Mouse (Mus musculus) forebrain, embryonic 12.5 days (tissue): ENCODE data around the gene Krt35. TPM values are rescaled to one million over a fixed set of nuclear protein-coding genes. Genes with fewer than 3 reads are reported as not detected.

Experiments
- ATAC-seq: fragments of 200-750 bp; cut with Nextera tagmentation; 2 replicates; pipeline ENCODE4 v1.8.0; 2017; ENCODE audit warnings: moderate TSS enrichment; ENCODE audit not compliant: low FRiP score
- H3K27ac ChIP-seq: fragments of 300-500 bp; sonication (generic); 2 replicates; pipeline ENCODE4 v1.5.1; 2016; ENCODE audit warnings: mild to moderate bottlenecking
- H3K27me3 ChIP-seq: fragments of 300-500 bp; sonication (generic); 2 replicates; pipeline ENCODE4 v1.6.1; 2016; ENCODE audit warnings: mild to moderate bottlenecking
- H3K36me3 ChIP-seq: fragments of 300-500 bp; sonication (generic); replicated peaks from 2 replicates; pipeline ENCODE4 v1.6.1; 2016; ENCODE audit warnings: mild to moderate bottlenecking
- H3K4me1 ChIP-seq: fragments of 300-500 bp; sonication (generic); 2 replicates; pipeline ENCODE4 v1.6.1; 2016
- H3K4me2 ChIP-seq: fragments of 300-500 bp; sonication (generic); 2 replicates; pipeline ENCODE4 v1.6.1; 2016; ENCODE audit warnings: mild to moderate bottlenecking, moderate library complexity
- H3K4me3 ChIP-seq: fragments of 300-500 bp; sonication (generic); replicated peaks from 2 replicates; pipeline ENCODE4 v1.5.1; 2016; ENCODE audit warnings: mild to moderate bottlenecking
- H3K9ac ChIP-seq: fragments of 300-500 bp; sonication (generic); 2 replicates; pipeline ENCODE4 v1.6.1; 2016; ENCODE audit warnings: mild to moderate bottlenecking
- H3K9me3 ChIP-seq: fragments of 300-500 bp; sonication (generic); 2 replicates; pipeline ENCODE4 v1.6.1; 2016
- WGBS: fragments of 180-500 bp; shearing (Covaris S2); methylation state at CpG from one replicate; pipeline ENCODE4 v1.1.7; 2016; 5-methylcytosine and 5-hydroxymethylcytosine counted together
- polyA plus RNA-seq: library from polyadenylated mRNA; unstranded; fragments of >200 nt; fragmentation: Nextera tagmentation; extraction: Ambion mirVana; gene quantifications from 2 replicates; pipeline ENCODE4 v1.2.1, GENCODE M21; 2016

Krt35 gene
- polyA plus RNA-seq, 1 experiment from 2014 or later = not detected

- H3K36me3 ChIP-seq = no peaks in the 10 kb centered on the region
- no peaks in the 10 kb centered on the region for H3K9me3 ChIP-seq
- no peaks in the 10 kb centered on the region for H3K27me3 ChIP-seq
- ATAC-seq = no peak
- no peak within 1 kb of the TSS for H3K9ac ChIP-seq
- no peaks in the 10 kb centered on the region for H3K4me1 ChIP-seq
- H3K4me3 ChIP-seq = no peak within 1 kb of the TSS
- no peak within 1 kb of the TSS for H3K27ac ChIP-seq
- WGBS = 83% methylated on average over 3 of the region's 3 CpGs
- H3K4me2 ChIP-seq = no peak within 1 kb of the TSS
Measured at GRCm38 (mm10) chr11:100050451-100050850, 45.6 kb downstream of the Krt35 start, which contains the start of gene Krt31. Gene Krt31, minus strand, starts transcription at chr11:100050551.

GRCm38 (mm10) chr11:100047193-100047592, 48.8 kb downstream of the Krt35 start:
- WGBS = 95% methylated on average over 2 of the region's 2 CpGs

GRCm38 (mm10) chr11:100046303-100046866, 49.7 kb downstream of the Krt35 start:
- Histone ChIP-seq H3K9me3 (no peaks in the 10 kb centered on the region), H3K36me3 (no peaks in the 10 kb centered on the region), H3K4me1 (no peaks in the 10 kb centered on the region), H3K27me3 (no peaks in the 10 kb centered on the region), H3K4me2 (no peak overlapping the region), H3K4me3 (no peak overlapping the region), H3K27ac (no peak overlapping the region), H3K9ac (no peak overlapping the region)
- ATAC-seq = no peak
- 85% methylated on average over 6 of the region's 6 CpGs for WGBS

More at GRCm38 (mm10) chr11:100047193-100047592, 48.8 kb downstream of the Krt35 start:
- no peak for ATAC-seq
- Histone ChIP-seq H3K27ac (no peak overlapping the region), H3K9me3 (no peaks in the 10 kb centered on the region), H3K4me3 (no peak overlapping the region), H3K36me3 (no peaks in the 10 kb centered on the region), H3K4me2 (no peak overlapping the region), H3K9ac (no peak overlapping the region), H3K27me3 (no peaks in the 10 kb centered on the region), H3K4me1 (no peaks in the 10 kb centered on the region)

Other genes starting within 250 kb of the Krt35 start
- gene Krtap4-16, start 244.6 kb downstream of the Krt35 start, polyA plus RNA-seq = not detected in 2 replicates
- gene Gm11568, start 238.3 kb downstream of the Krt35 start, polyA plus RNA-seq = not detected in 2 replicates
- gene Gm11559, start 231.8 kb downstream of the Krt35 start, polyA plus RNA-seq = not detected in 2 replicates
- not detected in 2 replicates for gene Krtap9-1, start 222.9 kb downstream of the Krt35 start, polyA plus RNA-seq
- not detected in 2 replicates for gene Gm11567, start 217.1 kb downstream of the Krt35 start, polyA plus RNA-seq
- not detected in 2 replicates for gene Krtap31-1, start 188.3 kb downstream of the Krt35 start, polyA plus RNA-seq
- gene Gm11565, start 181.5 kb downstream of the Krt35 start, polyA plus RNA-seq = not detected in 2 replicates
- gene Krtap31-2, start 159.9 kb downstream of the Krt35 start, polyA plus RNA-seq = not detected in 2 replicates
- not detected in 2 replicates for gene Krtap9-5, start 147.8 kb downstream of the Krt35 start, polyA plus RNA-seq
- gene Krtap29-1, start 117.2 kb downstream of the Krt35 start, polyA plus RNA-seq = not detected in 2 replicates
- gene Krtap16-1, start 109.6 kb downstream of the Krt35 start, polyA plus RNA-seq = not detected in 2 replicates
- gene Krtap17-1, start 102.2 kb downstream of the Krt35 start, polyA plus RNA-seq = not detected in 2 replicates
- gene Krt33a, start 80.0 kb downstream of the Krt35 start, polyA plus RNA-seq = not detected in 2 replicates
- gene Krt33b, start 66.4 kb downstream of the Krt35 start, polyA plus RNA-seq = not detected in 2 replicates
- not detected in 2 replicates for gene Krt34, start 54.7 kb downstream of the Krt35 start, polyA plus RNA-seq
- not detected in 2 replicates for gene Krt31, start 45.7 kb downstream of the Krt35 start, polyA plus RNA-seq
- not detected in 2 replicates for gene Krt32, start 8.0 kb downstream of the Krt35 start, polyA plus RNA-seq
- gene Krt36, start 9.4 kb upstream of the Krt35 start, polyA plus RNA-seq = not detected in 2 replicates
- not detected in 2 replicates for gene Krt13, start 25.3 kb upstream of the Krt35 start, polyA plus RNA-seq
- 2.4 and 6.0 TPM in 2 replicates for gene Krt15, start 39.7 kb upstream of the Krt35 start, polyA plus RNA-seq
- 2.0 and 2.7 TPM in 2 replicates for gene Krt19, start 52.4 kb upstream of the Krt35 start, polyA plus RNA-seq
- gene Krt9, start 97.0 kb upstream of the Krt35 start, polyA plus RNA-seq = not detected in 2 replicates
- 5.1 and 7.0 TPM in 2 replicates for gene Krt14, start 111.3 kb upstream of the Krt35 start, polyA plus RNA-seq
- gene Krt16, start 152.7 kb upstream of the Krt35 start, polyA plus RNA-seq = not detected in 2 replicates
- 0.51 and 0.91 TPM in 2 replicates for gene Krt17, start 164.8 kb upstream of the Krt35 start, polyA plus RNA-seq
- gene Krt42, start 173.6 kb upstream of the Krt35 start, polyA plus RNA-seq = not detected in 2 replicates
- 1,544 and 1,585 TPM in 2 replicates for gene Eif1, start 223.6 kb upstream of the Krt35 start, polyA plus RNA-seq
- 1.1 TPM in 1 of 2 replicates, not detected in the other for gene Gast, start 238.2 kb upstream of the Krt35 start, polyA plus RNA-seq